Mouse (Mus musculus) midbrain, postnatal 0 days (tissue): Measurements from ENCODE around the gene D430042O09Rik. TPM values are rescaled to one million over a fixed set of nuclear protein-coding genes. Genes with fewer than 3 reads are reported as not detected.
A peak's percentile ranks its signal among the peaks of the same experiment; 100 is the strongest.
"Not testable (repeated sequence)": the region's sequence is repeated elsewhere in the genome, so short reads cannot be mapped to it uniquely, and the experiment has no call there.

Source experiments
- ATAC-seq: fragments of 200-750 bp; cut with Nextera tagmentation; 2 replicates; pipeline ENCODE4 v1.8.0; 2017; ENCODE audit warnings: moderate number of reproducible peaks, mild to moderate bottlenecking, moderate TSS enrichment, moderate library complexity; ENCODE audit not compliant: low FRiP score
- DNase-seq: peaks from one replicate; pipeline ENCODE4 v3.0.0-alpha.2; 2015; ENCODE audit warnings: low spot score
- H3K27ac ChIP-seq: fragments of 300-500 bp; sonication (generic); 2 replicates; pipeline ENCODE4 v1.5.1; 2014; ENCODE audit warnings: low read depth, mild to moderate bottlenecking, low read length, mixed read lengths
- H3K27me3 ChIP-seq: fragments of 300-500 bp; sonication (generic); 2 replicates; pipeline ENCODE4 v1.6.1; 2014; ENCODE audit warnings: low read length, control low read depth, mixed read lengths; ENCODE audit not compliant: insufficient read depth
- H3K36me3 ChIP-seq: fragments of 300-500 bp; sonication (generic); 2 replicates; pipeline ENCODE4 v1.6.1; 2014; ENCODE audit warnings: low read length, control low read depth, mixed read lengths; ENCODE audit not compliant: insufficient read depth
- H3K4me1 ChIP-seq: fragments of 300-500 bp; sonication (generic); 2 replicates; pipeline ENCODE4 v1.6.1; 2014; ENCODE audit warnings: mild to moderate bottlenecking, control low read depth, antibody characterized with exemption, low read length, mixed read lengths; ENCODE audit not compliant: insufficient read depth
- H3K4me2 ChIP-seq: fragments of 300-500 bp; sonication (generic); 2 replicates; pipeline ENCODE4 v1.6.1; 2014; ENCODE audit warnings: low read depth, mild to moderate bottlenecking, low read length, mixed read lengths; ENCODE audit not compliant: poor library complexity, severe bottlenecking
- H3K4me3 ChIP-seq: fragments of 300-500 bp; sonication (generic); 2 replicates; pipeline ENCODE4 v1.5.1; 2014; ENCODE audit warnings: low read depth, mild to moderate bottlenecking, low read length, moderate library complexity
- H3K9ac ChIP-seq: fragments of 300-500 bp; sonication (generic); replicated peaks from 2 replicates; pipeline ENCODE4 v1.6.1; 2014; ENCODE audit warnings: mild to moderate bottlenecking, low read length, moderate library complexity, mixed read lengths; ENCODE audit not compliant: poor library complexity, severe bottlenecking
- H3K9me3 ChIP-seq: fragments of 300-500 bp; sonication (generic); 2 replicates; pipeline ENCODE4 v1.6.1; 2016; ENCODE audit warnings: low read length, control low read depth
- CTCF ChIP-seq: IDR thresholded peaks from 2 replicates; pipeline ENCODE4 v1.5.1; 2016; ENCODE audit warnings: antibody characterized with exemption, mild to moderate bottlenecking
- WGBS: fragments of 180-500 bp; shearing (Covaris S2); extraction: QIAGEN DNeasy Blood & Tissue Kit; methylation state at CpG from one replicate; pipeline ENCODE4 v1.1.7; 2014; 5-methylcytosine and 5-hydroxymethylcytosine counted together
- polyA plus RNA-seq: library from polyadenylated mRNA; unstranded; fragments of >200 nt; fragmentation: Nextera tagmentation; extraction: Ambion mirVana; gene quantifications from 2 replicates; pipeline ENCODE4 v1.2.1, GENCODE M21; 2015
- total RNA-seq: library from RNA; depleted of rRNA; stranded (reverse); fragments of >200 nt; gene quantifications from 2 replicates; pipeline ENCODE4 v1.2.3, GENCODE M21; 2014

The D430042O09Rik gene
- total and polyA plus RNA-seq, 2 experiments from 2014 or later: 4.3 to 16.9 TPM

GRCm38 (mm10) chr7:125679936-125680335 is 27.8 kb upstream of the D430042O09Rik start:
- no peak overlapping the region for H3K4me2 ChIP-seq
- no peak overlapping the region for H3K27ac ChIP-seq
- no peaks in the 10 kb centered on the region for H3K27me3 ChIP-seq
- WGBS: 44% methylated on average over 9 of the region's 9 CpGs
- DNase-seq: no peak
- ATAC-seq: no peak
- TF ChIP-seq CTCF: no peak
- no peak overlapping the region for H3K4me3 ChIP-seq
- no peaks in the 10 kb centered on the region for H3K9me3 ChIP-seq
- H3K36me3 ChIP-seq: peaks cover 60% of the 10 kb centered on the region
- no peak overlapping the region for H3K9ac ChIP-seq
- H3K4me1 ChIP-seq: no peaks in the 10 kb centered on the region

- Histone ChIP-seq H3K27ac (no peak overlapping the region), H3K4me3 (no peak overlapping the region), H3K4me2 (no peak overlapping the region), H3K9me3 (no peaks in the 10 kb centered on the region), H3K4me1 (no peaks in the 10 kb centered on the region), H3K36me3 (peaks cover 71% of the 10 kb centered on the region), H3K27me3 (no peaks in the 10 kb centered on the region), H3K9ac (no peak overlapping the region)
- TF ChIP-seq CTCF: no peak
- ATAC-seq (no peak), DNase-seq (no peak)
- WGBS: 97% methylated on average over 4 of the region's 4 CpGs
Observed at GRCm38 (mm10) chr7:125690516-125690915, 17.2 kb upstream of the D430042O09Rik start.

- Histone ChIP-seq H3K4me1 (no peaks in the 10 kb centered on the region), H3K36me3 (peaks cover 89% of the 10 kb centered on the region), H3K4me2 (no peak overlapping the region), H3K27me3 (no peaks in the 10 kb centered on the region), H3K9ac (no peak overlapping the region), H3K4me3 (no peak overlapping the region), H3K9me3 (no peaks in the 10 kb centered on the region), H3K27ac (no peak overlapping the region)
- ATAC-seq (no peak), DNase-seq (peak; percentile 47)
- WGBS: 82% methylated on average over 5 of the region's 5 CpGs
- no peak for TF ChIP-seq CTCF
Observed at GRCm38 (mm10) chr7:125694056-125694455, 13.6 kb upstream of the D430042O09Rik start.

GRCm38 (mm10) chr7:125702791-125703190 is 4.9 kb upstream of the D430042O09Rik start:
- 93% methylated on average over 1 of the region's 1 CpGs for WGBS
- Histone ChIP-seq H3K36me3 (peaks cover 57% of the 10 kb centered on the region), H3K27me3 (no peaks in the 10 kb centered on the region), H3K4me2 (no peak overlapping the region), H3K9ac (no peak overlapping the region), H3K27ac (no peak overlapping the region), H3K9me3 (no peaks in the 10 kb centered on the region), H3K4me3 (no peak overlapping the region), H3K4me1 (peaks cover 15% of the 10 kb centered on the region; the same call in 1 of the 2 replicates)
- no peak for TF ChIP-seq CTCF
- DNase-seq (no peak), ATAC-seq (no peak)

- peak overlapping the region; percentile 66 for H3K9ac ChIP-seq
- no peaks in the 10 kb centered on the region for H3K9me3 ChIP-seq
- TF ChIP-seq CTCF: 0 out of 2 replicates have a peak, but pooled peaks have one; percentile 9
- DNase-seq (peak; percentile 40), ATAC-seq (peak; percentile 77)
- no peaks in the 10 kb centered on the region for H3K27me3 ChIP-seq
- peak overlapping the region; percentile 74 for H3K27ac ChIP-seq
- peaks cover 19% of the 10 kb centered on the region; the same call in 1 of the 2 replicates for H3K4me1 ChIP-seq
- 1% methylated on average over 24 of the region's 24 CpGs for WGBS
- H3K36me3 ChIP-seq: peaks cover 14% of the 10 kb centered on the region
- H3K4me2 ChIP-seq: peak overlapping the region; percentile 62
- H3K4me3 ChIP-seq: peak overlapping the region; percentile 79
Observed at GRCm38 (mm10) chr7:125707186-125707585, 502 bp upstream of the D430042O09Rik start.

GRCm38 (mm10) chr7:125708100-125708499 is 412 bp downstream of the D430042O09Rik start:
- ATAC-seq: no peak
- under 1% methylated on average over 15 of the region's 15 CpGs for WGBS
- TF ChIP-seq CTCF: no peak
- DNase-seq: peak; percentile 25
- H3K9me3 ChIP-seq: no peaks in the 10 kb centered on the region
- peaks cover 19% of the 10 kb centered on the region; the same call in 1 of the 2 replicates for H3K4me1 ChIP-seq
- peak overlapping the region; percentile 73 for H3K9ac ChIP-seq
- H3K4me3 ChIP-seq: peak overlapping the region; percentile 79
- no peaks in the 10 kb centered on the region for H3K27me3 ChIP-seq
- peak overlapping the region; percentile 54 for H3K4me2 ChIP-seq
- H3K27ac ChIP-seq: no peak overlapping the region
- peaks cover 9% of the 10 kb centered on the region for H3K36me3 ChIP-seq

GRCm38 (mm10) chr7:125713542-125714055 is 5.9 kb downstream of the D430042O09Rik start:
- not testable (repeated sequence) for H3K4me1 ChIP-seq, DNase-seq, H3K27me3 ChIP-seq, H3K27ac ChIP-seq, H3K4me3 ChIP-seq, H3K9ac ChIP-seq, H3K36me3 ChIP-seq, ATAC-seq, H3K9me3 ChIP-seq, H3K4me2 ChIP-seq
- 95% methylated on average over 6 of the region's 7 CpGs for WGBS
